Mouse (Mus musculus) G1E (cell line): ENCODE measurements around the gene Cib1. TPM values are rescaled to one million over a fixed set of nuclear protein-coding genes. Genes with fewer than 3 reads are reported as not detected.

Experiments used
- ATAC-seq: 2 replicates; pipeline ENCODE4 v1.8.0; 2016; ENCODE audit warnings: mild to moderate bottlenecking; ENCODE audit not compliant: insufficient number of reproducible peaks, poor library complexity, low FRiP score, severe bottlenecking; ENCODE audit errors: extremely low read depth
- DNase-seq: peaks from one replicate; pipeline ENCODE4 v3.0.0; 2012; ENCODE audit warnings: low spot score
- H3K27me3 ChIP-seq: 2 replicates; pipeline ENCODE4 v1.6.1; 2012; ENCODE audit warnings: mild to moderate bottlenecking, low read length, inconsistent platforms; ENCODE audit not compliant: insufficient read depth
- H3K36me3 ChIP-seq: replicated peaks from 2 replicates; pipeline ENCODE3; 2012; ENCODE audit warnings: mild to moderate bottlenecking, inconsistent platforms
- H3K4me1 ChIP-seq: 2 replicates; pipeline ENCODE4 v1.6.1; 2012; ENCODE audit warnings: low read depth, low read length, inconsistent platforms, mixed read lengths; ENCODE audit not compliant: insufficient read depth
- H3K4me3 ChIP-seq: 2 replicates; pipeline ENCODE4 v1.5.1; 2012; ENCODE audit warnings: low read depth, mild to moderate bottlenecking, inconsistent platforms, low read length, moderate library complexity, mixed read lengths
- H3K9me3 ChIP-seq: replicated peaks from 2 replicates; pipeline ENCODE4 v1.6.1; 2012; ENCODE audit warnings: inconsistent platforms
- CTCF ChIP-seq: IDR thresholded peaks from 2 replicates; pipeline ENCODE4 v1.5.1; 2012; ENCODE audit warnings: low read depth, low read length, inconsistent platforms, mixed read lengths
- GATA1 ChIP-seq: IDR thresholded peaks from 2 replicates; pipeline ENCODE4 v1.6.1; 2012; ENCODE audit warnings: borderline replicate concordance, low read length, inconsistent platforms, mixed read lengths
- GATA2 ChIP-seq: IDR thresholded peaks from 2 replicates; pipeline ENCODE4 v1.6.1; 2012; ENCODE audit warnings: low read depth, low read length, inconsistent platforms, borderline replicate concordance
- POLR2AphosphoS5 ChIP-seq: IDR thresholded peaks from 2 replicates; pipeline ENCODE4 v1.6.1; 2012; ENCODE audit warnings: low read depth, low read length, inconsistent platforms; ENCODE audit not compliant: insufficient replicate concordance
- TAL1 ChIP-seq: conservative IDR thresholded peaks from 2 replicates; pipeline ENCODE4 v1.6.1; 2012; ENCODE audit warnings: low read depth, low read length, inconsistent platforms, mixed read lengths
- polyA plus RNA-seq: library from polyadenylated mRNA; stranded (reverse); fragments of >175 nt; gene quantifications from 2 replicates; pipeline ENCODE4 v1.2.3, GENCODE M21; 2012
- total RNA-seq, 2 experiments: library from RNA; stranded (forward) in 1 of 2; stranded (reverse) in 1 of 2; fragments of 200-1000 nt in 1 of 2; fragments of >200 nt in 1 of 2; fragmentation: Nextera tagmentation in 1 of 2; gene quantifications; 2 replicates each; pipeline ENCODE4 v1.2.3; 2014 to 2017

The Cib1 gene
- total RNA-seq (2014; fragmentation: Nextera tagmentation) (35.2 and 44.2 TPM in 2 replicates), total RNA-seq (2017) (82.9 and 124 TPM in 2 replicates), polyA plus RNA-seq (43.6 and 49.6 TPM in 2 replicates)

GRCm38 (mm10) chr7:80232489-80233029, at the start of gene Cib1, which contains the start of gene Gdpgp1:
TSS of gene Cib1 (minus strand) at chr7:80232813.
TSS of gene Gdpgp1 (plus strand) at chr7:80232865.
- Histone ChIP-seq H3K4me1 (peaks cover 51% of the 10 kb centered on the region), H3K36me3 (peaks cover 56% of the 10 kb centered on the region), H3K4me3 (peak within 1 kb of the TSS; percentile 83), H3K27me3 (no peaks in the 10 kb centered on the region), H3K9me3 (no peaks in the 10 kb centered on the region)
- TF ChIP-seq GATA1, result no peak
- TF ChIP-seq CTCF, result no peak
- no peak for TF ChIP-seq TAL1
- TF ChIP-seq GATA2, result no peak
- no peak for TF ChIP-seq POLR2AphosphoS5
- peak; percentile 83 for ATAC-seq
- peak; percentile 97 for DNase-seq

- TF ChIP-seq TAL1 (no peak), CTCF (no peak), POLR2AphosphoS5 (no peak), GATA1 (no peak), GATA2 (no peak)
- H3K4me3 ChIP-seq, result no peak overlapping the region
- H3K36me3 ChIP-seq, result peaks cover 97% of the 10 kb centered on the region
- H3K9me3 ChIP-seq, result no peaks in the 10 kb centered on the region
- ATAC-seq (no peak), DNase-seq (no peak)
- H3K27me3 ChIP-seq, result no peaks in the 10 kb centered on the region
- no peaks in the 10 kb centered on the region; the same call in 1 of the 2 replicates for H3K4me1 ChIP-seq
These were observed 49.0 kb upstream of the Cib1 start for GRCm38 (mm10) chr7:80281646-80282045.

- no peak overlapping the region for H3K4me3 ChIP-seq
- H3K36me3 ChIP-seq, result peaks cover 97% of the 10 kb centered on the region
- no peak for TF ChIP-seq GATA1
- TF ChIP-seq POLR2AphosphoS5, result no peak
- TF ChIP-seq CTCF, result no peak
- no peak for ATAC-seq
- no peaks in the 10 kb centered on the region; the same call in 1 of the 2 replicates for H3K4me1 ChIP-seq
- DNase-seq, result no peak
- no peaks in the 10 kb centered on the region for H3K9me3 ChIP-seq
- H3K27me3 ChIP-seq, result no peaks in the 10 kb centered on the region
These were observed 48.4 kb upstream of the Cib1 start for GRCm38 (mm10) chr7:80280998-80281397.

GRCm38 (mm10) chr7:80280032-80280431, 47.4 kb upstream of the Cib1 start:
- H3K27me3 ChIP-seq, result no peaks in the 10 kb centered on the region
- no peaks in the 10 kb centered on the region for H3K9me3 ChIP-seq
- peaks cover 95% of the 10 kb centered on the region for H3K36me3 ChIP-seq
- H3K4me1 ChIP-seq, result no peaks in the 10 kb centered on the region; the same call in 1 of the 2 replicates
- no peak overlapping the region for H3K4me3 ChIP-seq
- DNase-seq, result no peak
- ATAC-seq, result no peak
- TF ChIP-seq CTCF (no peak), GATA1 (no peak), POLR2AphosphoS5 (no peak), GATA2 (no peak), TAL1 (no peak)

- ATAC-seq (peak; percentile 54), DNase-seq (no peak)
- Histone ChIP-seq H3K9me3 (no peaks in the 10 kb centered on the region), H3K27me3 (no peaks in the 10 kb centered on the region), H3K36me3 (peaks cover 97% of the 10 kb centered on the region), H3K4me1 (peaks cover 14% of the 10 kb centered on the region), H3K4me3 (no peak overlapping the region)
- TF ChIP-seq POLR2AphosphoS5, result no peak
- no peak for TF ChIP-seq GATA1
- TF ChIP-seq TAL1, result no peak
- TF ChIP-seq CTCF, result no peak
- no peak for TF ChIP-seq GATA2
These were observed 43.8 kb upstream of the Cib1 start for GRCm38 (mm10) chr7:80276374-80276773.

- ATAC-seq, result no peak
- no peaks in the 10 kb centered on the region for H3K9me3 ChIP-seq
- H3K27me3 ChIP-seq, result no peaks in the 10 kb centered on the region
- H3K4me1 ChIP-seq, result peaks cover 38% of the 10 kb centered on the region
- no peak for TF ChIP-seq GATA2
- no peak for TF ChIP-seq TAL1
- no peak for TF ChIP-seq CTCF
- no peak for TF ChIP-seq POLR2AphosphoS5
- no peak for TF ChIP-seq GATA1
- DNase-seq, result no peak
- no peak overlapping the region for H3K4me3 ChIP-seq
- H3K36me3 ChIP-seq, result peaks cover 72% of the 10 kb centered on the region
These were observed 40.8 kb upstream of the Cib1 start for GRCm38 (mm10) chr7:80273456-80273855.
